Mouse (Mus musculus) heart, postnatal 0 days (tissue): Measurements from ENCODE around the gene Znrf3. TPM values are rescaled to one million over a fixed set of nuclear protein-coding genes. Genes with fewer than 3 reads are reported as not detected.

Experiments used
- ATAC-seq: fragments of 200-750 bp; cut with Nextera tagmentation; 2 replicates; pipeline ENCODE4 v1.8.0; 2017; ENCODE audit warnings: low read depth, moderate number of reproducible peaks, moderate library complexity; ENCODE audit not compliant: insufficient read depth
- DNase-seq: peaks from one replicate; pipeline ENCODE4 v3.0.0-alpha.2; 2016; ENCODE audit warnings: low spot score
- H3K27ac ChIP-seq: fragments of 300-500 bp; sonication (generic); 2 replicates; pipeline ENCODE4 v1.5.1; 2014; ENCODE audit warnings: low read depth, mild to moderate bottlenecking
- H3K27me3 ChIP-seq: fragments of 300-500 bp; sonication (generic); 2 replicates; pipeline ENCODE4 v1.6.1; 2014; ENCODE audit warnings: low read length, mixed read lengths; ENCODE audit not compliant: control insufficient read depth, insufficient read depth
- H3K36me3 ChIP-seq: fragments of 300-500 bp; sonication (generic); replicated peaks from 2 replicates; pipeline ENCODE4 v1.6.1; 2014; ENCODE audit warnings: low read length, mixed read lengths; ENCODE audit not compliant: control insufficient read depth, insufficient read depth
- H3K4me1 ChIP-seq: fragments of 300-500 bp; sonication (generic); 2 replicates; pipeline ENCODE4 v1.6.1; 2014; ENCODE audit warnings: antibody characterized with exemption; ENCODE audit not compliant: control insufficient read depth, insufficient read depth
- H3K4me2 ChIP-seq: fragments of 300-500 bp; sonication (generic); 2 replicates; pipeline ENCODE4 v1.6.1; 2014; ENCODE audit warnings: low read depth, mild to moderate bottlenecking, low read length, moderate library complexity
- H3K4me3 ChIP-seq: fragments of 300-500 bp; sonication (generic); 2 replicates; pipeline ENCODE4 v1.5.1; 2014; ENCODE audit warnings: low read depth, low read length
- H3K9ac ChIP-seq: fragments of 300-500 bp; sonication (generic); replicated peaks from 2 replicates; pipeline ENCODE4 v1.6.1; 2014; ENCODE audit warnings: low read depth, low read length, mixed read lengths
- H3K9me3 ChIP-seq: fragments of 300-500 bp; sonication (generic); replicated peaks from 2 replicates; pipeline ENCODE4 v1.6.1; 2016; ENCODE audit warnings: low read length; ENCODE audit not compliant: control insufficient read depth
- CTCF ChIP-seq: IDR thresholded peaks from 2 replicates; pipeline ENCODE4 v1.5.1; 2016; ENCODE audit warnings: antibody characterized with exemption, control low read depth, low read depth
- EP300 ChIP-seq: IDR thresholded peaks from 2 replicates; pipeline ENCODE4 v1.6.1; 2016; ENCODE audit warnings: antibody characterized with exemption, low read depth
- WGBS: fragments of 180-500 bp; shearing (Covaris S2); extraction: QIAGEN DNeasy Blood & Tissue Kit; methylation state at CpG from one replicate; pipeline ENCODE4 v1.1.7; 2014; 5-methylcytosine and 5-hydroxymethylcytosine counted together
- polyA plus RNA-seq: library from polyadenylated mRNA; unstranded; fragments of >200 nt; fragmentation: Nextera tagmentation; extraction: Ambion mirVana; gene quantifications from 2 replicates; pipeline ENCODE4 v1.2.1, GENCODE M21; 2015
- total RNA-seq: library from RNA; depleted of rRNA; stranded (reverse); fragments of >200 nt; gene quantifications from 2 replicates; pipeline ENCODE4 v1.2.3, GENCODE M21; 2014; ENCODE audit warnings: low replicate concordance

The Znrf3 gene
- total and polyA plus RNA-seq, 2 experiments from 2014 or later: 6.4 to 7.0 TPM

DNA sequence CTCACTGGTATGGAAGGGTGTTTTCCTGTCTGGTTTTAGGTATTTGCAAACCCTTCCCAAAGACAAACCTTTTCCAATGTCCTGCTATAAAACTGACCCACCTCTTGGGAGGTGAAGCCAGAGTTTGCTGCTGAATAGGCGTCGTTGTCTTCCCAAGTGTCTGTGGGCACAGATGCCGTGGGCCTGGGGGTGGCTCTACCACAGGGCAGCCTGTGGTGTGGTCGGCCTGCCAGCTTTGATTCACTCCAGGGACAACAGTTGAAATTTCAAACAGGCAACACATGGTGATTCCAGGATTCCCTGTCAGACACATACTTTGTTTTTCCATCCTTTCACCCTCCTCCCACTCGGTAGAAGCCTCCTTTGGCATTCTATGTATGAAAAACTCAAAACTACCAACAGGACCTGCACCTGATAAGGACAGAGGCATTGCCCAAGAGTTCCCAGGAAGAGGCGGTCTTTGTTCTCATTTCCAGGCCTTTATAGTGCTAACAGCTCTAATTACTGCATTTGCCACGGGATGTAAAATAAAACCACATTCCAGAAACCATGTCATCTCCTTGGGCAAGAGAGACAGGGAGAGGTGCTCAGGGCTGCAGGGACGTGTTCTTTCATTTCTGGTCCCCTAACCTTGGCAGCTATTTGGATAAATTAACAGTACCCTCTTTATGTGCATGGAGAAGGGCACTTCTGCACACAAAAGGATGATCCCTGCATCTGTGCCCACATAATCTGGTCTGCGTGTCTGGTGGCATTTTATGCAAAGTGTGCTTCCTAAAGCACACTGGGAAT lies 173.2 kb downstream of the Znrf3 start:
- H3K4me2 ChIP-seq: no peak overlapping the region
- 0 out of 2 replicates have a peak, but pooled peaks cover 11% of the 10 kb centered on the region for H3K4me1 ChIP-seq
- WGBS: 49% methylated on average over 9 of the region's 9 CpGs
- H3K9me3 ChIP-seq: no peaks in the 10 kb centered on the region
- H3K27ac ChIP-seq: 0 out of 2 replicates have a peak overlapping the region, but pooled peaks have one; percentile 25
- no peak overlapping the region for H3K9ac ChIP-seq
- TF ChIP-seq EP300 (no peak), CTCF (no peak)
- no peak overlapping the region for H3K4me3 ChIP-seq
- no peak for ATAC-seq
- no peaks in the 10 kb centered on the region for H3K27me3 ChIP-seq
- DNase-seq: no peak
- no peaks in the 10 kb centered on the region for H3K36me3 ChIP-seq

DNA sequence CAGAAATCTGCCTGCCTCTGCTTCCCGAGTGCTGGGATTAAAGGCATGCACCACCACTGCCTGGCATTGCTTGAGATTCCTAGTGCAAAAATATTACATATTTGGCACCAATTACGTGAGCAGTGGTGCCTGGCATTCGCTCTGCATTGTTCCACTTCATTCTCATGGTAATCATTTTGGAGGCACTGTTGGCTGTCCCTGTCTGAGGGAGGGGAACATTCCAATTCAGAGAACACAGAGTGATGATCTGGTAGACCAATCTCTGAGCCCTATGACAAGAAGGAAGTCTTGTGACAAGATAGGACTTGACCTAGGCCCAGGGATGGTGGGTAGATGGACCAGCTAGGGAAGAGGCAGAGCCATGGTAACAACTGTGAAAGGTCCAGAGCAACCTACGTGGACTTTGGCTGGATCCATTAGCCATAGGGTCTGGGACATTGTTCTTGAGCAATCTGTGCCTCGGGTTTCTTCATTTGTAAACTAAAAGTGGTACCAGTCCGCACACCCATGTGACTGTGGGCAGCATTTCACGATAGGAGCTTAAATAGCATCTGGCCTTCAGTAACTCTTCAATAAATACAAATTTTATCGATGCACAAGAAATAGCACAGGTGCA lies 174.7 kb downstream of the Znrf3 start:
- Histone ChIP-seq H3K9ac (no peak overlapping the region), H3K27ac (no peak overlapping the region), H3K4me3 (no peak overlapping the region), H3K4me2 (no peak overlapping the region), H3K36me3 (no peaks in the 10 kb centered on the region), H3K27me3 (no peaks in the 10 kb centered on the region), H3K4me1 (peaks cover 21% of the 10 kb centered on the region; the same call in 1 of the 2 replicates), H3K9me3 (no peaks in the 10 kb centered on the region)
- WGBS: 86% methylated on average over 8 of the region's 8 CpGs
- TF ChIP-seq CTCF: no peak
- TF ChIP-seq EP300: no peak
- ATAC-seq: no peak
- no peak for DNase-seq

GRCm38 (mm10) chr11:5265764-5266163 lies 178.9 kb downstream of the Znrf3 start:
- TF ChIP-seq EP300 (no peak), CTCF (no peak)
- DNase-seq: peak; percentile 90
- Histone ChIP-seq H3K9me3 (no peaks in the 10 kb centered on the region), H3K27me3 (no peaks in the 10 kb centered on the region), H3K9ac (no peak overlapping the region), H3K4me1 (peaks cover 27% of the 10 kb centered on the region), H3K27ac (peak overlapping the region; percentile 96), H3K4me2 (no peak overlapping the region), H3K4me3 (no peak overlapping the region), H3K36me3 (no peaks in the 10 kb centered on the region)
- 33% methylated on average over 8 of the region's 8 CpGs for WGBS
- peak; percentile 70 for ATAC-seq

DNA sequence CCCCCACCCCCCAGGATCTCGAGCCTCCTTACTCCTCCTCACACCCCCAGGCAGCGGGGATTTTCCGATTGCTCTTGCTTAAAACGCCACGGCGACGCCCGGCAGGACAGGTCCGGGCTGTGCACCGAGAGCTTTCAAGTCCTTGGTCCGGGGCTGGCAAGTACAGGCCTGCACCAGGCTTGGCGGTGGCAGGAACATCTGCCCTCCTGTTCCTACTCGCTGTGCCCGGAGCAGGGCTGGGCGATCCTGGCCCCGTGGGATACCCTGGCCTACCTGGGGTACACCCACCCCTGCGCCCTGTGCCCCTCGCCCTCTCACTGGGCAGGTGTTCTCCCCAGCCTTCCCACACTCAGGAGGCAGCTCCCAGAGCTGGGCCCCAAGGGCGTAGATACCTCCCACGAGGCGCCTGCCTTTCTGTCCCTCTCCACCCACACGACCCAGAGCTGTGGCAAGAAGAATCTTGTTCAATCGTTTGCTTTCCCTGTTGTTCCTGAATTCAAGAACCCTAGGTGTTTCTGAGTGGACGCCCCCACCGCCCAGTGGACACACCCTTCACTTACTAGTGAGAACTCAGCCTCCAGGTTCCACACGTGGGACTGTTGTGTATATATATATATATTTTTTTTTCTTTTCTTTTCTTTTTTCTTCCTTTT lies 181.4 kb downstream of the Znrf3 start:
- Histone ChIP-seq H3K9ac (no peak overlapping the region), H3K9me3 (no peaks in the 10 kb centered on the region), H3K4me2 (no peak overlapping the region), H3K27me3 (no peaks in the 10 kb centered on the region), H3K4me3 (no peak overlapping the region), H3K36me3 (no peaks in the 10 kb centered on the region), H3K27ac (peak overlapping the region; percentile 96), H3K4me1 (peaks cover 33% of the 10 kb centered on the region)
- TF ChIP-seq EP300: no peak
- TF ChIP-seq CTCF: no peak
- ATAC-seq (no peak), DNase-seq (no peak)
- 61% methylated on average over 25 of the region's 26 CpGs for WGBS

DNA sequence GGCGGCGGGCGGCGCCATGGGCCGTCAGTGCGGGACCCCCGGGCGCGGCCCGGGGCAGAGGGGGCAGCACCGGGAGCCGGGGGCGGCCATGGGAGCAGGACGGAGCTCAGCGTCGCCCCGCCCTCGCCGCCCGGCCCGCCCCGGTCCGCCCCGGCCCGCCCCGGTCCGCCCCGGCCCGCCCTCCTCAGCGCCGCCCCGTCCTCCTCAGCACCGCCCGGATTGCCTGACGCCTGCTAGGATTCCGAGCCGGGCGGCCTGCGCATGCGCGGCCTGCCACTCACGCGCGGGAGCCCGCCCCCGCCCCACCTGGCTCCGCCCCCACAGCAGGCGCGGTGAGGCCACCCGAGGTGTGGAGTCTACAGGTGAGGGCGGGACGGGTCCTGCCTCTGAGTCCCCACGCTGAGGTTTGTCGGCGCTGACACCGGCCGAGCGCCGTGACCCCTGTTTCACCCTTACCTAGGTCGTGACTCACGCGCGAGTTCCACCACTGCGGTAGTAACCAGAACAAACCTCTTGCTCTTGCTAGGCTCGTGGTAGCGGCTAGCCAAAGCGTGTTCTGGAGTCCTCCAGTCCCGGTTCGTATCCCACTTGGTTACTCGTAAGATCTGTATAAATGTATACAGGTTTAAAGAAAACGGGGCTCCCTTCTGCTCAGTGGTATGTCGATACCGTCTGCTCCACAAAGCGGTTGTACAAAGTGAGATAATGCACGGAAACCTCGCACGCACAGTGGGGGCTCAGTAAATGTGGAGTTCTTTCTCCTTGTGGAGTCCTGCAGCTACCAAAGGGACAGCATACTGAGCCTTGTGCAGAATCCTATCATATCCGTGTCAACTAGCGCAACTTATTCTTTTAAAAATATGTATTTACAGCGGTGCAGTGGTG lies 182.9 kb downstream of the Znrf3 start, which contains the start of gene Kremen1:
TSS of gene Kremen1 (minus strand) at position 51 of the 885 bp plus-strand sequence.
- H3K4me1 ChIP-seq: peaks cover 41% of the 10 kb centered on the region
- peak within 1 kb of the TSS; percentile 97 for H3K4me3 ChIP-seq
- peak within 1 kb of the TSS; percentile 95 for H3K27ac ChIP-seq
- DNase-seq: peak; percentile 87
- peak within 1 kb of the TSS; percentile 75 for H3K4me2 ChIP-seq
- H3K27me3 ChIP-seq: no peaks in the 10 kb centered on the region
- 0 out of 2 replicates have a peak, but pooled peaks cover under 1% of the 10 kb centered on the region for H3K36me3 ChIP-seq
- peak within 1 kb of the TSS; percentile 98 for H3K9ac ChIP-seq
- peak; percentile 92 for ATAC-seq
- no peaks in the 10 kb centered on the region for H3K9me3 ChIP-seq
- TF ChIP-seq EP300: no peak
- no peak for TF ChIP-seq CTCF
- 3% methylated on average over 46 of the region's 80 CpGs for WGBS
